Comparison of ENCODE assay signal across 21 mouse cellular contexts in genomic region chr2:107969526-107969925, GRCm38 (mm10).
DNase-seq lines count a peak whose midpoint lies in the region; ATAC-seq and TF ChIP-seq lines count a peak whose summit lies in the region.
"Had no signal": no experiment of that assay in that cellular context is flagged by ENCODE, and none has a peak within 500 bp of the region (broad histone marks: within the 10 kb centered on the region; RNA-seq: fewer than 3 reads in every experiment).

No protein-coding gene starts in this region.

- H3K27me3 ChIP-seq in hindbrain, embryonic 11.5 days (ENCODE audit: control insufficient read depth, insufficient read depth, low read length), result no peaks in the 10 kb centered on the region
- no peaks in the 10 kb centered on the region for H3K27me3 ChIP-seq in hindbrain, embryonic 13.5 days
- H3K27me3 ChIP-seq in lung, postnatal 0 days (replicated peaks; ENCODE audit: insufficient read depth, low read length), result no peaks in the 10 kb centered on the region
- H3K27me3 ChIP-seq: heart, embryonic 15.5 days; liver, embryonic 15.5 days; midbrain, embryonic 13.5 days; stomach, embryonic 15.5 days had no signal

- H3K36me3 ChIP-seq in hindbrain, embryonic 11.5 days (ENCODE audit: control insufficient read depth, insufficient read depth, low read length), result no peaks in the 10 kb centered on the region
- no peaks in the 10 kb centered on the region for H3K36me3 ChIP-seq in hindbrain, embryonic 13.5 days
- H3K36me3 ChIP-seq in lung, postnatal 0 days (ENCODE audit: insufficient read depth, low read length), result no peaks in the 10 kb centered on the region
- H3K36me3 ChIP-seq: heart, embryonic 15.5 days; hindbrain, embryonic 10.5 days; liver, embryonic 15.5 days; midbrain, embryonic 13.5 days; stomach, embryonic 15.5 days had no signal

- H3K27ac ChIP-seq in hindbrain, embryonic 11.5 days (ENCODE audit: low read depth, low read length), result no peak overlapping the region
- H3K27ac ChIP-seq in hindbrain, embryonic 13.5 days, result no peak overlapping the region
- H3K27ac ChIP-seq in lung, postnatal 0 days (ENCODE audit: low read length), result no peak overlapping the region
- H3K27ac ChIP-seq: heart, embryonic 15.5 days; hindbrain, embryonic 10.5 days; kidney, postnatal 0 days; liver, embryonic 15.5 days; midbrain, embryonic 13.5 days; stomach, embryonic 15.5 days had no signal

- no peak for TF ChIP-seq EP300 in lung, postnatal 0 days (IDR thresholded peaks at IDR 0.05)

- no peak overlapping the region for H3K4me2 ChIP-seq in hindbrain, embryonic 11.5 days (replicated peaks; ENCODE audit: low read depth, low read length)
- H3K4me2 ChIP-seq in hindbrain, embryonic 13.5 days, result no peak overlapping the region
- H3K4me2 ChIP-seq in lung, postnatal 0 days (replicated peaks; ENCODE audit: low read depth, low read length), result no peak overlapping the region
- H3K4me2 ChIP-seq: heart, embryonic 15.5 days; liver, embryonic 15.5 days; midbrain, embryonic 13.5 days; stomach, embryonic 15.5 days had no signal

- ATAC-seq in hindbrain, embryonic 11.5 days (ENCODE audit: low FRiP score), result no peak
- no peak for ATAC-seq in hindbrain, embryonic 13.5 days (ENCODE audit: low FRiP score)
- ATAC-seq in lung, postnatal 0 days, result no peak
- no peak for ATAC-seq in erythroblast, adult 5-6 weeks (replicated peaks; ENCODE audit: low FRiP score, poor library complexity, severe bottlenecking)
- ATAC-seq: forebrain, embryonic 16.5 days; midbrain, embryonic 13.5 days had no signal

- DNase-seq in hindbrain, embryonic 11.5 days (ENCODE audit: low spot score), result peak; percentile 12
- DNase-seq in lung, postnatal 0 days (ENCODE audit: low spot score), result no peak
- DNase-seq in lung, adult 2 months, result no peak
- peak; percentile 21 for DNase-seq in ES-CJ7 (ENCODE audit: low read depth, low spot score)
- no peak for DNase-seq in brain, embryonic 14.5 days (ENCODE audit: low read depth)
- DNase-seq in right cerebral cortex, postnatal 10 days (ENCODE audit: low spot score in 2 of 2), result no peak
- DNase-seq: adrenal gland, postnatal 36 days; cerebellum, adult 9-10 months; heart, adult 18-20 months; kidney, adult 11 months; lung, postnatal 4 days; right cerebral cortex, adult 18-20 months had no signal

- TF ChIP-seq POLR2A in lung, adult 2 months (IDR thresholded peaks at IDR 0.05; ENCODE audit: borderline replicate concordance, extremely low read depth, low read depth, low read length), result no peak
- TF ChIP-seq POLR2A in brain, embryonic 14.5 days (IDR thresholded peaks at IDR 0.05; ENCODE audit: borderline replicate concordance, extremely low read depth, insufficient read depth, insufficient read length, poor library complexity, severe bottlenecking), result no peak

- TF ChIP-seq CTCF in lung, postnatal 0 days (IDR thresholded peaks at IDR 0.05), result peak; percentile 7; the same call in 1 of the 2 replicates
- no peak for TF ChIP-seq CTCF in lung, adult 2 months (IDR thresholded peaks at IDR 0.05; ENCODE audit: insufficient read depth, low read length)
- peak; percentile 19; the same call in 1 of the 2 replicates for TF ChIP-seq CTCF in brain, embryonic 14.5 days (IDR thresholded peaks at IDR 0.05; ENCODE audit: borderline replicate concordance, extremely low read depth, insufficient read depth, insufficient read length)

- H3K4me1 ChIP-seq in hindbrain, embryonic 11.5 days (replicated peaks; ENCODE audit: control insufficient read depth, insufficient read depth, low read length), result no peaks in the 10 kb centered on the region
- H3K4me1 ChIP-seq in hindbrain, embryonic 13.5 days (replicated peaks), result peaks cover 10% of the 10 kb centered on the region
- no peaks in the 10 kb centered on the region for H3K4me1 ChIP-seq in lung, postnatal 0 days (ENCODE audit: insufficient read depth, low read depth, low read length)
- no peaks in the 10 kb centered on the region for H3K4me1 ChIP-seq in lung, adult 2 months (ENCODE audit: control insufficient read depth, insufficient read depth, low read length)
- H3K4me1 ChIP-seq: heart, embryonic 15.5 days; liver, embryonic 15.5 days; stomach, embryonic 15.5 days had no signal

- H3K9me3 ChIP-seq in hindbrain, embryonic 11.5 days (ENCODE audit: control insufficient read depth, low read length), result no peaks in the 10 kb centered on the region
- H3K9me3 ChIP-seq in hindbrain, embryonic 13.5 days, result no peaks in the 10 kb centered on the region
- H3K9me3 ChIP-seq in lung, postnatal 0 days (ENCODE audit: low read length), result no peaks in the 10 kb centered on the region
- H3K9me3 ChIP-seq: heart, embryonic 15.5 days; hindbrain, embryonic 10.5 days; liver, embryonic 15.5 days; midbrain, embryonic 13.5 days; stomach, embryonic 15.5 days had no signal

- H3K9ac ChIP-seq in hindbrain, embryonic 11.5 days (ENCODE audit: low read depth, low read length), result no peak overlapping the region
- H3K9ac ChIP-seq in hindbrain, embryonic 13.5 days, result no peak overlapping the region
- H3K9ac ChIP-seq in lung, postnatal 0 days (replicated peaks; ENCODE audit: low read depth), result no peak overlapping the region
- H3K9ac ChIP-seq: heart, embryonic 15.5 days; liver, embryonic 15.5 days; midbrain, embryonic 13.5 days; stomach, embryonic 15.5 days had no signal

- WGBS in hindbrain, embryonic 11.5 days, result 84% methylated on average over 2 of the region's 2 CpGs
- WGBS in hindbrain, embryonic 13.5 days, result 91% methylated on average over 2 of the region's 2 CpGs
- 69% methylated on average over 2 of the region's 2 CpGs for WGBS in lung, postnatal 0 days
- WGBS in lung, adult 2 months, result 80% methylated on average over 2 of the region's 2 CpGs

- H3K4me3 ChIP-seq in hindbrain, embryonic 11.5 days (ENCODE audit: low read depth, low read length), result no peak overlapping the region
- H3K4me3 ChIP-seq in hindbrain, embryonic 13.5 days, result no peak overlapping the region
- H3K4me3 ChIP-seq in lung, postnatal 0 days (ENCODE audit: low read depth, low read length), result no peak overlapping the region
- H3K4me3 ChIP-seq in lung, adult 2 months (replicated peaks; ENCODE audit: extremely low read depth, low read depth, low read length), result no peak overlapping the region
- H3K4me3 ChIP-seq: heart, embryonic 15.5 days; hindbrain, embryonic 10.5 days; liver, embryonic 15.5 days; midbrain, embryonic 13.5 days; stomach, embryonic 15.5 days had no signal

Comparison
In these comparisons a context has a peak if more than half of its experiments do, and no peak if none do; other contexts are left out.
1. DNase-seq: peak in hindbrain, embryonic 11.5 days (single experiment) and ES-CJ7 (single experiment); none in lung, postnatal 0 days (single experiment), lung, adult 2 months (single experiment), brain, embryonic 14.5 days (single experiment) and right cerebral cortex, postnatal 10 days (0 of 2).